Mouse (Mus musculus) heart, embryonic 13.5 days (tissue): ENCODE measurements around the gene Tenm4. TPM values are rescaled to one million over a fixed set of nuclear protein-coding genes. Genes with fewer than 3 reads are reported as not detected.
A peak's percentile ranks its signal among the peaks of the same experiment; 100 is the strongest.

Source experiments
- ATAC-seq: fragments of 200-750 bp; cut with Nextera tagmentation; 2 replicates; pipeline ENCODE4 v1.8.0; 2017; ENCODE audit warnings: moderate TSS enrichment; ENCODE audit not compliant: insufficient number of reproducible peaks, low FRiP score, low TSS enrichment; ENCODE audit errors: extremely low read depth
- H3K27ac ChIP-seq: fragments of 300-500 bp; sonication (generic); replicated peaks from 2 replicates; pipeline ENCODE4 v1.5.1; 2015; ENCODE audit warnings: moderate library complexity, mild to moderate bottlenecking, inconsistent platforms
- H3K27me3 ChIP-seq: fragments of 300-500 bp; sonication (generic); replicated peaks from 2 replicates; pipeline ENCODE4 v1.6.1; 2015; ENCODE audit warnings: mild to moderate bottlenecking, inconsistent platforms
- H3K36me3 ChIP-seq: fragments of 300-500 bp; sonication (generic); 2 replicates; pipeline ENCODE4 v1.6.1; 2015; ENCODE audit warnings: mild to moderate bottlenecking, inconsistent platforms
- H3K4me1 ChIP-seq: fragments of 300-500 bp; sonication (generic); 2 replicates; pipeline ENCODE4 v1.6.1; 2015; ENCODE audit warnings: inconsistent platforms
- H3K4me2 ChIP-seq: fragments of 300-500 bp; sonication (generic); 2 replicates; pipeline ENCODE4 v1.6.1; 2015; ENCODE audit warnings: inconsistent platforms, mild to moderate bottlenecking, moderate library complexity
- H3K4me3 ChIP-seq: fragments of 300-500 bp; sonication (generic); 2 replicates; pipeline ENCODE4 v1.5.1; 2015; ENCODE audit warnings: moderate library complexity, mild to moderate bottlenecking, inconsistent platforms
- H3K9ac ChIP-seq: fragments of 300-500 bp; sonication (generic); 2 replicates; pipeline ENCODE4 v1.6.1; 2015; ENCODE audit warnings: inconsistent platforms, mild to moderate bottlenecking, moderate library complexity
- H3K9me3 ChIP-seq: fragments of 300-500 bp; sonication (generic); 2 replicates; pipeline ENCODE4 v1.6.1; 2016; ENCODE audit warnings: inconsistent platforms
- WGBS: fragments of 180-500 bp; shearing (Covaris S2); methylation state at CpG from one replicate; pipeline ENCODE4 v1.1.7; 2015; ENCODE audit warnings: mixed read lengths; 5-methylcytosine and 5-hydroxymethylcytosine counted together
- polyA plus RNA-seq: library from polyadenylated mRNA; unstranded; fragments of >200 nt; fragmentation: Nextera tagmentation; extraction: Ambion mirVana; gene quantifications from 2 replicates; pipeline ENCODE4 v1.2.1, GENCODE M21; 2015

The Tenm4 gene
- polyA plus RNA-seq, 1 experiment from 2014 or later: 10.5 TPM

- ATAC-seq: no peak
- H3K27me3 ChIP-seq: no peaks in the 10 kb centered on the region
- 0 out of 2 replicates have a peak, but pooled peaks cover 4% of the 10 kb centered on the region for H3K4me1 ChIP-seq
- no peak overlapping the region for H3K9ac ChIP-seq
- no peak overlapping the region for H3K27ac ChIP-seq
- H3K9me3 ChIP-seq: no peaks in the 10 kb centered on the region
- 90% methylated on average over 3 of the region's 3 CpGs for WGBS
- H3K4me3 ChIP-seq: no peak overlapping the region
- no peak overlapping the region for H3K4me2 ChIP-seq
- no peaks in the 10 kb centered on the region for H3K36me3 ChIP-seq
Measured at GRCm38 (mm10) chr7:96883297-96883696, 712.3 kb downstream of the Tenm4 start.

- no peak for ATAC-seq
- Histone ChIP-seq H3K4me3 (no peak overlapping the region), H3K9me3 (no peaks in the 10 kb centered on the region), H3K36me3 (0 out of 2 replicates have a peak, but pooled peaks cover 3% of the 10 kb centered on the region), H3K27me3 (no peaks in the 10 kb centered on the region), H3K4me2 (no peak overlapping the region), H3K4me1 (0 out of 2 replicates have a peak, but pooled peaks cover 4% of the 10 kb centered on the region), H3K27ac (no peak overlapping the region), H3K9ac (no peak overlapping the region)
- 74% methylated on average over 18 of the region's 18 CpGs for WGBS
Measured at GRCm38 (mm10) chr7:96887088-96887654, 716.1 kb downstream of the Tenm4 start.

- H3K4me1 ChIP-seq: no peaks in the 10 kb centered on the region
- H3K4me3 ChIP-seq: no peak overlapping the region
- no peak overlapping the region for H3K4me2 ChIP-seq
- H3K9ac ChIP-seq: no peak overlapping the region
- no peaks in the 10 kb centered on the region for H3K27me3 ChIP-seq
- peaks cover 8% of the 10 kb centered on the region for H3K36me3 ChIP-seq
- no peak overlapping the region for H3K27ac ChIP-seq
- no peak for ATAC-seq
- 83% methylated on average over 18 of the region's 18 CpGs for WGBS
- H3K9me3 ChIP-seq: no peaks in the 10 kb centered on the region
Measured at GRCm38 (mm10) chr7:96889061-96890034, 718.3 kb downstream of the Tenm4 start.

- Histone ChIP-seq H3K27me3 (no peaks in the 10 kb centered on the region), H3K4me2 (no peak overlapping the region), H3K4me3 (no peak overlapping the region), H3K4me1 (no peaks in the 10 kb centered on the region), H3K9me3 (no peaks in the 10 kb centered on the region), H3K9ac (no peak overlapping the region), H3K36me3 (peaks cover 16% of the 10 kb centered on the region), H3K27ac (no peak overlapping the region)
- 55% methylated on average over 7 of the region's 7 CpGs for WGBS
- ATAC-seq: no peak
Measured at GRCm38 (mm10) chr7:96890035-96890621, 719.1 kb downstream of the Tenm4 start.

- 84% methylated on average over 10 of the region's 10 CpGs for WGBS
- no peak overlapping the region for H3K9ac ChIP-seq
Measured at GRCm38 (mm10) chr7:96890987-96891386, 719.9 kb downstream of the Tenm4 start.

GRCm38 (mm10) chr7:96899036-96899569 is 728.1 kb downstream of the Tenm4 start:
- WGBS: 24% methylated on average over 10 of the region's 10 CpGs
- Histone ChIP-seq H3K4me3 (peak overlapping the region; percentile 8; the same call in 1 of the 2 replicates), H3K27ac (peak overlapping the region; percentile 53), H3K36me3 (peaks cover 25% of the 10 kb centered on the region), H3K27me3 (no peaks in the 10 kb centered on the region), H3K9me3 (no peaks in the 10 kb centered on the region), H3K4me1 (peaks cover 26% of the 10 kb centered on the region), H3K9ac (peak overlapping the region; percentile 66), H3K4me2 (peak overlapping the region; percentile 49)
- ATAC-seq: no peak; the same call in 1 of the 2 replicates

More at GRCm38 (mm10) chr7:96890987-96891386, 719.9 kb downstream of the Tenm4 start:
- Histone ChIP-seq H3K36me3 (peaks cover 24% of the 10 kb centered on the region), H3K4me2 (no peak overlapping the region), H3K27me3 (no peaks in the 10 kb centered on the region), H3K9me3 (no peaks in the 10 kb centered on the region), H3K4me3 (no peak overlapping the region), H3K4me1 (no peaks in the 10 kb centered on the region), H3K27ac (no peak overlapping the region)
- no peak for ATAC-seq

GRCm38 (mm10) chr7:96902183-96902582 is 731.1 kb downstream of the Tenm4 start:
- Histone ChIP-seq H3K9me3 (no peaks in the 10 kb centered on the region), H3K27ac (no peak overlapping the region), H3K9ac (no peak overlapping the region), H3K27me3 (peaks cover 4% of the 10 kb centered on the region), H3K36me3 (peaks cover 5% of the 10 kb centered on the region; the same call in 1 of the 2 replicates), H3K4me3 (no peak overlapping the region), H3K4me2 (no peak overlapping the region), H3K4me1 (peaks cover 26% of the 10 kb centered on the region)
- 49% methylated on average over 5 of the region's 5 CpGs for WGBS
- no peak for ATAC-seq

GRCm38 (mm10) chr7:96903088-96903985 is 732.3 kb downstream of the Tenm4 start:
- Histone ChIP-seq H3K27me3 (peaks cover 9% of the 10 kb centered on the region), H3K4me3 (no peak overlapping the region), H3K9me3 (no peaks in the 10 kb centered on the region), H3K4me1 (peaks cover 23% of the 10 kb centered on the region), H3K36me3 (peaks cover 5% of the 10 kb centered on the region; the same call in 1 of the 2 replicates), H3K4me2 (no peak overlapping the region), H3K9ac (no peak overlapping the region), H3K27ac (no peak overlapping the region)
- 80% methylated on average over 17 of the region's 17 CpGs for WGBS
- ATAC-seq: no peak

- H3K4me3 ChIP-seq: no peak overlapping the region
- no peak for ATAC-seq
- H3K9ac ChIP-seq: no peak overlapping the region
- H3K4me1 ChIP-seq: peaks cover 12% of the 10 kb centered on the region
- H3K27ac ChIP-seq: no peak overlapping the region
- no peaks in the 10 kb centered on the region for H3K9me3 ChIP-seq
- H3K27me3 ChIP-seq: peaks cover 16% of the 10 kb centered on the region
- WGBS: 64% methylated on average over 3 of the region's 3 CpGs
- H3K36me3 ChIP-seq: peaks cover 5% of the 10 kb centered on the region; the same call in 1 of the 2 replicates
- H3K4me2 ChIP-seq: no peak overlapping the region
Measured at GRCm38 (mm10) chr7:96904442-96904841, 733.4 kb downstream of the Tenm4 start.

- ATAC-seq: no peak
- no peak overlapping the region for H3K4me2 ChIP-seq
- no peak overlapping the region for H3K4me3 ChIP-seq
- 83% methylated on average over 1 of the region's 1 CpGs for WGBS
- peaks cover 8% of the 10 kb centered on the region for H3K4me1 ChIP-seq
- H3K27ac ChIP-seq: no peak overlapping the region
- H3K27me3 ChIP-seq: peaks cover 16% of the 10 kb centered on the region
- peaks cover 5% of the 10 kb centered on the region; the same call in 1 of the 2 replicates for H3K36me3 ChIP-seq
- no peaks in the 10 kb centered on the region for H3K9me3 ChIP-seq
- H3K9ac ChIP-seq: no peak overlapping the region
Measured at GRCm38 (mm10) chr7:96904936-96905335, 733.9 kb downstream of the Tenm4 start.
